Mouse (Mus musculus) left cerebral cortex, adult 8-10 months (tissue): ENCODE data around the gene Ilf3. TPM values are rescaled to one million over a fixed set of nuclear protein-coding genes. Genes with fewer than 3 reads are reported as not detected.

Experiments used
- DNase-seq, 2 experiments: peaks; one replicate each; pipeline ENCODE4 v3.0.0; 2022; ENCODE audit warnings: low spot score in 2 of 2
- total RNA-seq, 4 experiments: library from RNA; stranded (reverse); gene quantifications; 2 replicates each; pipeline ENCODE4 v1.2.4; 2022

Ilf3 gene
- total RNA-seq, 4 experiments from 2014 or later, result 90.2 to 93.1 (median 91.0) TPM

DNA sequence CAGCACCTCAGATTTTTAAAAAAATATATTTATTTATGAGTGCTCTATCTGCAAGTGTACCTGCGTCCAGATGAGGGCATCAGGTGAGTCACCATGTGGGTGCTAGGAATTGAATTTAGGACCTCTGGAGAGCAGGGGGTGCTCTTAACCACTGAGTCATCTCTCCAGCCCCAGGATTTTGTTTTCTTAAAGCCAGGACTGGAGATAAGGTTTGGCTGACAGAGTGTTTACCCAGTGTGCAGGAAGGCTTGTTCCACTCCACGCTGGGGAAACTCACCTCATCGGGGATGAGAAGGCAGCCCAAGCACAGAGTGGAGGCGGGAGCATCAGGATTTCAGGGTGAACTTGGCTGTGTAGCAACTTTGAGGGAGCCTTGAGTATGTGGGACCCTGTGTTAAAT lies 27.3 kb upstream of the Ilf3 start:
- no peak for DNase-seq

DNA sequence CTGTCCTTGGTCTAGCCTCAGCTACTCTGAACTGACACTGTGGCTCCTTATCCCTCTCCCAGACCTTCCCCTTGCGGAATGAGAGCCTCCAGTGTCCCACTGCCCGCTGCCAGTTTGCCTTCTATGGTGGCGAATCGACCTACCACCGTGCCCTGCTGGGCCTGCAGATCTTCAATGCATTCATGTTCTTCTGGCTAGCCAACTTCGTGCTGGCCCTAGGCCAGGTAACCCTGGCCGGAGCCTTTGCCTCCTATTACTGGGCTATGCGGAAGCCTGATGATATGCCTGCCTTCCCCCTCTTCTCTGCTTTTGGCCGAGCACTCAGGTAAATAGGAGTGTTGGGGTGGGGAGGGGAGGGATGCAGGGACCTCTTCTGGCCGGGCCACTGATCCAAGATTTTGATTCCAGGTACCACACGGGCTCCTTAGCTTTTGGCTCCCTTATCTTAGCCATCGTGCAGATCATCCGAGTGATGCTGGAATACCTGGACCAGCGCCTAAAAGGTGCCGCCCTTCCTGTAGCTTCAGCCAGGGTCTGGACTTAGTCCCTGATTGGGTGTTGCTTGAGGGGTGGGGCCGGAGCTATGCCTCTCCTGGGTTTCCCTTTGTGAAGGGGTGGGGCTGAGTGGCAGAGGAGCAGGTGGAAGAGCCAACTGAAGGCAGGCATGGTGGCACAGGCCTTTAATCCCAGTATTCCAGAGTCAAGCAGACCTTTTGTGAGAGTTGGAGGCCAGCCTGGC lies 20.9 kb upstream of the Ilf3 start:
- DNase-seq, result no peak

DNA sequence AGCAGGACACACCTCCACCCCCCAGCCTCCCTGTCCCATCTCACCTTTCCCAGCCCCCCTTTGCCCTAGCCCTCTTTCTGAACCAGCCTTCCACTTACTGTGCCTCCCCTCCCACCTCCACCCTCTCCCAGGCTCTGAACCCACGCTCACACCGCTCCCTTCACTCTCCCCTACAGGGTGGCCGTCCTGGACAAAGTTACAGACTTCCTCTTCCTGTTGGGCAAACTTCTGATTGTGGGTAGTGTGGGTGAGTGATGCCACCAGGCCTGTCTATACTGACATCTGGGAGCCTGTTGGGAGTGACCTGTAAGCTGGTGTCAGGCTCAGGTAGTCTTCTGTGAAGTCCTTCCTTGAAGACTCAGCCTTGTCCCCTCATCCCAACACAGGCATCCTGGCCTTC lies 19.5 kb upstream of the Ilf3 start:
- DNase-seq, result no peak

DNA sequence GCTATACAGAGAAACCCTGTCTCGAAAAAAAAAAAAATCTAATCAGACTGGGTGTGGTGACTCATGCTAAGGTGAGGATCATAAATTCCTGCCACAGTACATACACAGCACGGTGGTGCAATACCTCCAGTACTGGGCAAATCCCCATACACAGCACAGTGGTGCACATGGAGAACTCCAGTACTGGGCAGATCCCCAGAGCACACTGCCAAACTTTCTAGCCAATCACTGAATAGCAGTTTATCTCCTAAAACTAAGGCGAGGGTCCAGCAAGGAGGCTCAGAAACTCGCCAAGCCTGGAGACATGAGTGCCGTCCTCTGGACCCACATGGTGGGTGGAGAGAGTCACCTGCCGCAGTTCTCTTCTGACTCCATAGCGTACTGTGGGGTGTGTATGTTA lies 16.5 kb upstream of the Ilf3 start:
- no peak for DNase-seq

DNA sequence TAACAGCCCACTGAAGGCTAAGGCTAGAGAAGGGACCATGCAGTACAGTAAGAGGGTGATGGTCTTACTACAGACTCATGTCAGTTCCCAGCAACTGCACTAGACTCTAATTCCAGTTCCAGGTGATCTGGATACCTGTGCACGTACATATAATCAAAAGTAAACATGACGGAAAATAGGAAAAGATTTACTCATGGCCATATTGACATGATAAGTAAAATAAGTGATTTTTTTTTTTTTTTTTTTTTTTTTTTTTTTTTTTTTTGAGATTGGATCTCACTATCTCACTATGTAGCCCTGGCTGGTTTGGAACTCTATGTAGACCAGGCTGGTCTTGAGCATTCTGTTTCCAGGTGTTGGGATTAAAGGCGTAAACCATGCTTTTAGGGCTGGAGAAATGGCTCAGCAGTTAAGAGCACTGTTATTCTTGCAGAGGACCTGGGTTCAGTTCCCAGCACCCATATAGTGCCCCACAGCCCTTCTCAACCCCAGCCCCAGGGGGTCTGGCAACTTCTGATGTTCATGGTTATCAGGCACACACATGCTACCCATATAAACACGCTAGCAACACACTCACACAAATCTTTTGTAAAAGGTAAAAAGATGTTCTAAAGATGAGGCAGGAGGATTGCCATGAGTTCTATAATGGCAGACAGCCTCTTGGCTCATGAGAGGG lies 15.8 kb upstream of the Ilf3 start:
- no peak for DNase-seq

DNA sequence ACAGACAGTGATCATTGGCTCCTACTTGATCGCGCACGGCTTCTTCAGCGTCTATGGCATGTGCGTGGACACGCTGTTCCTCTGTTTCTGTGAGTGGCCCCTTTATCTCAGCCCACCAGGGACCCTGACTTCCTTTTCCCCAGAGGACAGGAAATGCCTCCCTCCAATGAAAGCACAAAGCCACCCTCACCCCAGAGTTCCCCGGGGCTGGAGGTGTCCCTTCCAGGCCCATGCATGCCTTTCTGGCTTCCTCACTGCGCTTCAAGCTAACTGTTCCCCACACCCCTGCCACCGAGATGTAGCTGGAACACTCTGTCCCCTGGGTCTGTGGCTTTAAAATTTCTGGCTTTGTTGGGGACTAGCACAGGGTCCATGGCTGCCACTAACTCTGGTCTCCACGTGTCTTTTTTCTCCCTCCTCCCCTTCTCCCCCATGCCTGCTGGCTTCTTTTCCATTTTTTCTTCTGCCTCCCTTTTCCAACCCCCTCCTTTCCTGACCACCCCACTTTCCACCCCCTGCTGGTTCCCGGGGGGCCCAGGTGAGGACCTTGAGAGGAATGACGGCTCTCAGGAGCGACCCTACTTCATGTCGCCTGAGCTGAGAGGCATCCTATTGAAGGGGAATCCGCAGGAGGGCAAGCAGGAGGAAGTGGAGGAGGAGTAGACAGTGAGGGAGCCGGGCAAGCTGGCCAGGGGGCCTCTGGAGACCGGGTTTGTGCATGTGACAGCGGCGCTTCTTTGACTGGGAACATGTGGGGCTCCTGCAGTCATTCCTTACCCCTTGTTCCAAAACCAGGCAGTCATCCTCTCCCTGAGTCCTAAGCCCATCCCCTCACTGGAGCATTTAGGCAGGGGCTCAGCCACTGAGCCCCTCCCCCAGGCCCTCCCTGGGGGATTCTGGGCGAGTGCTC lies 15.0 kb upstream of the Ilf3 start:
- DNase-seq, result no peak

DNA sequence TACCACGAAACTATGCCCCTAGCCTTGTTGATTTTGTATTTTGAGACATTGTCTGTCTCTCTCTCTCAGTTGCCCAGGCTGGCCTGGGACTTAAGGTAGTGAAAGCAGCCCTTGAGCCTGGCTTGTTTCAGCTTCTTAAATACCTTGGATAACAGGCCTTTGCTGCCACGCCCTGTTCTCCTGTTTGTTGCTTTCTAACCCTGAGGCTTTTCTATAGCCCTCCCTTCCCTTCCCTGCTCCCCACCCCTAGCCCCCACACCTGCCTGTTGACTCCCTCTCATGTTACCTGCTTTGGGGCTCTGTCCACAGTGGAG lies 14.3 kb upstream of the Ilf3 start:
- DNase-seq, result no peak

DNA sequence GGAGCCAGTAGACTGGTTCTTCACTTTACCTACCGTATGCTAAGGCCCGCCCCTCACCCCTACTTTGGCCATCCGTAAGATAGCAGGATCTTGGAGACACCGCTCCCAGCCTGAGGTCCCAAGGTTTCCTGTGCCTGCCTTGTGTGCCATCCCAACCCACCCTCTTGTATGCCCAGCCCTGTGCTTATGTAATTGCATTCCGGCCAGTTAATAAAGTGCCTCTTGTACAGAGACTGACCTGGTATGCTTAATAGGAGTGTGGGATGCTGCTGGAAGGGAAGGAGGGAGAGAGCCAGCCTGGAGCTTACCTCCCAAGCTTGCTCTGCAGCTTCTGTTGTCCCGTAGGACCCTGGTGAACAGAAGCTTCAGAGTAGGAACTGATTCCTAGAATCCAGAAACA lies 12.9 kb upstream of the Ilf3 start:
- no peak for DNase-seq

DNA sequence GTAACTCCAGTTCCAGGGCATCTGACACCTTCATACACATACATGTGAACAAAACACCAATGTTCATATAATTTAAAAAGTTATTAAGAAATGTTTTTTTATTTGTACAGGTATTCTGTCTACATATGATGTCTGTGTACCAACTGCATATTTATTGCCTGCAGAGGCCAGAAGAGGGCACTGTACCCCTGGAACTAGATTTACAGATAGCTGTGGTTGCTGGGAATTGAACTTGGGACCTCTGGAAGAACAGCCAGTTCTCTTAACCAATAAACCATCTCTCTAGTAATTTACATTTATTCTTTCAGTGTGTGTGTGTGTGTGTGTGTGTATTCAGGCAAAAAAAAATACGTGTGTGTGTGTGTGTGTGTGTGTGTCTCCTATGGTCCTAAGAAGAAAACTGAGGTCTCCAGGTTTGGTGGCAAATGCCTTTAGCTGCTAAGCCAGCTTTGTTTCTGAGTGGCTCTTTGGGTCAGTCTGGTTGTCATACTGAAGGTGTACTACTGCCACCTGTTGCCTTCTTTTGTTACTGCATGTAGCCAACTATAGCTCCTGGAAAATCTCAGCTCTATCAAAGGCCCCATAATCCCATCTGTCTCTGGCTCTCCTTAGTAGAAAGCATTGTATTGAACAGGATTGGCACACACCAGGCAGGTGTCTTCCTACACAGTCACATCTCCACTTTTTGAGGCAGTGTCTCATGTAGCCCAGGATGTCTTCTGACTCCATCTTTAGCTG lies 10.5 kb upstream of the Ilf3 start:
- peak in 1 of 2 experiments; percentile 22 for DNase-seq

DNA sequence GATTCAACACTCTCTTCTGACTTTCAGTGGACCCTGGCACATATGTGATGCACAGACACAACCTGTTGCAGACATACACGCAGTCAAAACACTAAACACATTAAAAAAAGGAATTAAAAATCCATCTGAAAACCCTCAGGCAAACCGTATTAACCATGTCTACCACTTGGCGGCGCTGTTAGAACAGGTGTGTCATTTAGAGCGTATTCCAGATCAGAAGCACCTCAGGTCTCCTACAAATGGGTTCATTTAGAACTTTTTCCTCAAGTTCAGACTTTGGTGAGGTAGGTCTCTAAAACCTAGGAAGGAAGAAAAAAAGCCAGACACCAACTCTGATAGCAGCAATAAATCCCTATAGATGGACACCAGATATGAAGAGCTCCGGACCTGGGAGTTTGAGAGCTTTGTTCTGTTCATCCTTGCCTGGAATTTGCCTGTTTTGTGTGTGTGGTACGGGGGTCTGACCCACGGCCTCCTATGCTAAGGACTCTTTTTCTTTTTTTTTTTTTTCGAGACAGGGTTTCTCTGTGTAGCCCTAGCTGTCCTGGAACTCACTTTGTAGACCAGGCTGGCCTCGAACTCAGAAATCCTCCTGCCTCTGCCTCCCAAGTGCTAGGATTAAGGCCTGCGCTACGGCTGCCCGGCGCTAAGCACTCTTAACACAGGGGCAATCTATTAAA lies 990 bp upstream of the Ilf3 start:
- peak; percentile 33 to 47 for DNase-seq

DNA sequence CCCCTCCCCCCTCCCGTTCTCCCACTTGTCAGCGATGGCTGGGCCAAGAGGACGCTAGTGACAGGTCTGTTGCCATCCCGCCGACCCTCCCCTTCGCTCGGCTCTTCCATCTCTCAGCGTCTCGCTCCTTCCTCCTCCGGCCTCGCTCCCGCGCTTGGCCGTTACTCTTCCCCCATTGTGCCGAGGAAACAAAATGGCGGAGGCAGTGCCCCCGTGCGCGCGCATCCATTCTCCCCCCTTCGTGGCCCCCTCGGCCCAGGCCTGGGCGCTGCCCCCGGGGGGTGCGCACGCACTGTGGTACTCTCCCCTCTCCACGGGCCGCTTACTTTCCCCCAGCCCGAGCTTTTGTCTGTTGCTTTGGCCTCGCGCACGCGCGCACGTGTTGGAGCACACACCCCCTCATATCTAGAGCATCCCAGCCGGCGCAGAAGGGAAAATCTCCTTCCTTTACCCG lies 487 bp downstream of the Ilf3 start:
- DNase-seq, result peak; percentile 58 to 61

DNA sequence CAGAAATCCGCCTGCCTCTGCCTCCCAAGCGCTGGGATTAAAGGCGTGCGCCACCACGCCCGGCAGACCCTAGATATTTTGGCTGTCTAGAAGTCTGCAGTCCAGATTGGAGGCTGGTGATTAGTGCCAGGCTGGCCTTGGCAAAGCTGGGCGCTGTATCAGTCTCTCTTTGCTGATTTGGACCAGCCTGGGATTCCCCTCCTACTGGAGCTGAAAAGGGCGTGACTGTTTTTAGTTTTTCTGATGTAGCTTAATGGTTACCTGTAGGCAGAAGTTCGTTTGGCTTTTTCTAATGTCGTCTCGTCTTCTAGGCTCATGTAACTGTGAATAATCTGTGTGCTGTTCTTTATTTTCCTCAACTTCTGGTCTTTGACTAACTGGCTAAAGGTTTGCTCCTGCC lies 1.4 kb downstream of the Ilf3 start:
- no peak for DNase-seq

DNA sequence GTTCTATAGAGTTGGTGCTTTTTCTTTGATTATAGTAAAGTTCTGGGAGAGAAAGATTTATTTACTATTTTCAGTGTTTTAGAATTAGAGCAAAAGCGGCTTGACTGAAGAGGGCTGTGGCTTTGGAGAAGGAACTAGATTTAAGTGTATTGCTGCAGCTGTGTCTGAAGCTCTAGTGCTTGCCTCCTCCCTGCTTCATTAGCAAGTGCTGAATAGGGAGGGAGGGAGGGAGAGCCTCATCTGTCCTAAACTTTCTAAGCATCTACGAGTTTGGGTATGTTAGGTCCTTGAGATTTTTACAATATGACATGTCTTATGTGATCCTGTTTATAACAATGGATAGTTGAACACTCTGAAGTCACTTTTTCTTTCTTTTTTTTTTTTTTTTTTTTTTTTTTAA lies 3.2 kb downstream of the Ilf3 start:
- no peak for DNase-seq

DNA sequence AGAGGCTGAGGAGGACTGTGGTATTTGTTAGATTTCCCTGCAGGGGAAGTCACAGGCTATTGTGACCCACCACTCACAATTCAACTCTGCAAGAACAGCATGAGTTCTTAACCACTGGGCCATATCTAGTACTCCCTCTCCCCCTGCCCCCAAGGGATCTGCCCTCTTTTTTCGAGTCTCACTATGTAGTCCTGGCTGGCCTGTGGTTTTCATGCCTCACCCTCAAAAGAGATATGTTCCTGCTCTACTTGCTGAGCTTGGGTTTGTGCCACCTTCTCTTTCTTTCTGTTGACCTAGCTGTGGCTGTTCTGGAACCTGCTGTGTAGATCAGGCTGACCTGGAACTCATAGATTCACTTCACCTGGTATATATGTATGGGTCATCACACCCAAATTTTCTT lies 4.8 kb downstream of the Ilf3 start:
- DNase-seq, result no peak

DNA sequence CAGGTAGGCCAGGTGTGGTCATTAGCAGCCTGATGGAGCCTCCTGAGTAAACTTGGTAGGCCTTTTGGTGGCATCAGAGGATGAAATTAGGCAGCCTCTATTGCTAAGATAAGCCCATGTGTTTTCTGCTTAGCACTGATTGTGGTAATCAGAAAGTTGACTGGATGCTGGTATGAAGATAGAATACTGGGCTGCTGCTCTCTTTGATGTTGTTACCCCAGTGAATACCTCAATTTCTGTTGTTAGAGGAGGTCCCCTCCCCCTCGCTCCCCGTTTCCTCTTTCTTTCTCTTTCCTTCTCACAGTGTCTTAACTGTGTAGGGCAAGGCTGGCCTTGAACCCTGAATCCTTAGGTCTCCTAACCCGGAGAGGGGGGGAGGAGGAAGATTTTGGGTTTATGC lies 11.5 kb downstream of the Ilf3 start:
- DNase-seq, result no peak

DNA sequence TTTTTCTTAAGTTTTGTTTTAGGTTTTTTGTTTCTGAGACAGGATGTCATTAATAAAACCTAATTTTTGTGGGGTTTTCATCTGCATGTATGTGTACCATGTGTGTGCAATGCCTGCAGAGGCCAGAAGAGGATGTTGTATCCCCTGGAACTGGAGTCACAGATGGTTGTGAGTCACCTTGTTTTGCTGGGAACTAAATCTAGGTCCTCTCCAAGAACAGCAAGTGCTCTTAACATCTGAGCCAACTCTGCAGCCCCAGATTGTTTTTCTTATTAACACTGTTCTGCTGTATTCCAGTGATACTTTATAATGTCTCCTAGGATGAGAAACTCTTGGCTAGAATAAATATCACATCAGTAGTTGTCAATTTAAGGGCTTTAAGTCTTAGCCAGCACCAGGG lies 13.2 kb downstream of the Ilf3 start:
- DNase-seq, result no peak

DNA sequence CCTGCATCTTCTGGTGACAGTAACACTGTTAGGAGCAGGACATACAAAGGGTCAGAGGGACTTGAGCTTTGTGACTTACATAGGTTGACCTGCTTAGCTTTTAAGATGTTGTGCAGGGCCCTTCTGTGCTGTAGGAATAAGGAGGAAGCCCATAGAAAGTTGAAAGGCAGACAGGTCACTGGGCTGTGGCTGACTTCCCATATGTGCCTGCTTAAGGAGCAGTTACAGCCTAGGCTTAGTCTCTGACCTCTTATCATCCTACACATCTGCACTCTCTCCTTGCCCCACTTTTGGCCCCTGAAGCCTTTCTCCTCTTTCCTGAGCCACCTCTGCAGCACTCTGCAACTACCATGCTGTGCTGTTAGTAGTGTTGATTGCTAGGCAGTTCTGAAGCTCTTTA lies 16.3 kb downstream of the Ilf3 start:
- no peak for DNase-seq

DNA sequence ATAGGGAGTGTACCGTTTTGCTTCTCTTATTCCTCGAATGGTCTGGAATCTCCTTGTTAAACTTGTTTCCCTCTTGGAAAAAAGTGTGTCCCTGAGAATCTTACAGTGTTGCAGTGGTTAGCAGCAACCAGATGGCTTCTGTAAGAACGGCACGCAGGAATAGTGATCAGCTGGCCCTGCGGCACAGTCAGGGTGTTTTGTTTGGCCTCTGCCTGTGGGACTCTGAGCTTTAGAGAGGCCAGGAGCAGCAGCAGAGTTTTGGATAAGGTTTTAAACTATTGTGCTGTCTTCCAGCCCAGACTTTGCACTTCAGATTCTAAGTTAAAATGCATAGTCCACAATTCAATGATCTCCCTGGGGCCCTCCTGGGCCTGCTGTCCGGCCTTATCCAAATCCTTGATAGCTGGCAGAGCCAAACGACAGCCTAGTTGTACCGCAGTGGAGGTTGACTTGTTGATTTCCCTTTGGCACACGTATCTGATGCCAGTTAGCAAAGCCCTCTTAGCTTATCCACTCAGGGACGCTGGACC lies 25.0 kb downstream of the Ilf3 start:
- DNase-seq, result no peak

DNA sequence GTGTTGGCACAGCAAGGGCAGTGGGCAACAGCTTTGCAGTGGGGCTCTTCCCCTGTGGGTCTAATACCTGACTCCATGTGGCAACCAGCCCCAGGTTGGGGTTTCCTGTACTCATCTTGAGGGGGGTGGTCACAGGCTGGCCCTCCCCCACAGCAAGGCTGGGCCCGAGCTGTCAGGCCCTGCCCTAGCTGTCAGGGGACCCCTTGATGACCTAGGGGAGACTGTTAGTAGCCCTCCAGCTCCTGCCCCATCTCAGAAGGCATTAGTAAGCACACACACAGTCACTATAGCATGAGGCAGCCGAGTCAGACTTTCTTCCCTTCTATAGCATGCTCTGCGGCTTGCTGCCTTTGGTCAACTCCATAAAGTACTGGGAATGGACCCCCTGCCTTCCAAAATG lies 28.0 kb downstream of the Ilf3 start:
- DNase-seq, result no peak

DNA sequence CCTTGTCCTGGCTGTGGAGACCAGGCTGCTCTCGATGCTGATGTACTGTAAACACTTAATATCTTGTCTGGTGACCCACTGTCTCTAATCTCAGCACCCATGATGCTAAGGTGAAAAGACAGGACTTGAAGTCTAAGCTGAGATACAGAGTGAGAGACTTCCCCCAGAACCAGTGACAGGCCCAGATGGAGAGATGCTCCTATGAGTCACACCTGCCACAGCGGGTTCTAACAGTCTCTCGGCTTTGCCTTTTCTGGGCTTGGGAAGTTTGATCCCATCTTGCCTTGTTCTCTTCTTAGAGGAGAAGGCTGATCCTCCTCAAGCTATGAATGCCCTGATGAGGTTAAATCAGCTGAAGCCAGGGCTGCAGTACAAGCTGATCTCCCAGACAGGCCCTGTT lies 29.5 kb downstream of the Ilf3 start:
- DNase-seq, result no peak

DNA sequence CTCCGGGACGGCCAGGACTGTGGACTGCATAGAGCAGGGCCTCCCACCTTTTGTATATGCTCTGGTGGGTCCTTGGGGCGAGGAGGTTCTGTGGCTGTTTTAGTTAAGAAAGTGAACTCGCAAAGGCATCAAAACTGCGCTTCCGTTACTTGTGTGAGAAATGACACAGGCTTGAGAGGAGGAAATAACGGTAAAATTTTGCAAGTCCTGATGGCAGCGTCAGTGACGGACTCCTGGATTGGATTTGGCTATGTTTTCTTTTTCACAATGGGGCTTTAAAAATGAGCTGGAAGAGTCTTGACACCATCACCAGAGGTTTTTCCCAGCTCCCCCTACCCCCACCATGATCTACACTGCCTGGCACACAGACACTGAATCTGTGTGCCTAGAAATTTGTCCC lies 33.4 kb downstream of the Ilf3 start:
- no peak for DNase-seq
